Mouse (Mus musculus) cerebellum, postnatal 4 days (tissue): ENCODE data around the gene Atrip.

Experiments
- DNase-seq, 2 experiments: peaks; one replicate each; pipeline ENCODE4 v3.0.0; 2022; ENCODE audit warnings: low spot score in 2 of 2, mixed read lengths in 1 of 2

Atrip gene

DNA sequence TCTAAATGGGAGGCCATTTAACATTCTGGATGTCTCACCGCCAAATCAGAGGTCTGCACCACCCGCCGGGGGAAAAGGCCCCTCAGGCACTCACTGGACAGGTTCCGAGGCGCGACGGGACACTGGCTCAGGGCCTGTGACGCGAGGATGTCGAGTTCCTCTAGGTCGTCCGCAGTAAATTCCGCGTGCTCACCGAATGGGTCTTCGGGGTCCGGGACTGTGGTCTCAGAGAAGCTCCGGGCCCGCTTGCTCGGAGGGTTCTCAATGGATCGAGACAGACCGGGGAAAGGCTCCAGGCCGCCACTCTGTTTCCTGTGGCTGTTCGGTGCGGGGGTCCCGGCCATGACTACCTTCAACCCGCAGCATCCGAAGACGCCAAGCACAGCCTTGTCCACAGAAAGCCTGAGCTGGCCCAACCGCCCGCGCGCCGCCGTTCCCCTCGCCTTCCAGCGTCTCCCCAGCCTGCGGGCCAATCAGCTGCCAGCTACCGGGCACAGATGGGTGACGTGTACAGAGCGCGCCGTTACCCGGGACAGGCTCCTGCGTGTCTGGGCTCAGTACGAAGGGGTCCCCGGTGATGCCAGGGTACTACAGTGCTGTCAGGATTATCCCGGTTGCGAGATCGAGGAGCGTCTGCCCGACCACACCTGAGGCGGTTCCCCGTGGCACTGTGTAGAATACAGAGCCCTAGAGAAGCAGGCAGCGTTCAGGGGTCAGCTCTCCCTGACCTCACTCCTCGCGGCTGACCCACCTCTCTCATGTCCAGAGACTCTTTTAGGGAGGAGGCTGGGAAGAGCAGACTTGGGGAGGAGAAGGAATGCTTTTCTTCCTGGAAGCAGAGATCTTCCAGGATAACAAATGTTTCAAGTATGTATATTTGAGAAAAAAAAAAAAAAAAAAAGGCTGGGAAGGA is at the start of gene Atrip:
Gene Atrip, minus strand, starts transcription at position 464 of the 913 bp plus-strand sequence.
- peak; percentile 86 to 91 for DNase-seq

DNA sequence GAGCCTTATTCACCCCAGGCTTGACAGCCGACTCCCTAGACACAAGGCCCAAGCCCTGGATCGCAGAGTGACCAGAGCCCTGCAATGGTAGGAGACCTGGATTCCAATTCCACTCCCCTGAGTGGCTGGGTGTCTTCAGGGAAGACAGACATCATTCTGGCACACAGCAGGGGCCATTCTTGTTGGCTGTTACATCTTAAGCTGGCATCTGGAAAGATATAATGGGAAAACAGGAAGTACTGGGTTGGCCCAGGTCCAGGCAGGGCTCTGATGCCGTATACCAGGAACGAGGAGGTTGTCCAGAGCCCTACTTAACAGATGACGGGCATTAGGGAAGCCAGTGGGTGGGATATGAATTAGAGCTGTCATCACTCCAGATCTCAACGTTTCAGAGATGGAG is 49.3 kb upstream of the Atrip start:
- no peak for DNase-seq

DNA sequence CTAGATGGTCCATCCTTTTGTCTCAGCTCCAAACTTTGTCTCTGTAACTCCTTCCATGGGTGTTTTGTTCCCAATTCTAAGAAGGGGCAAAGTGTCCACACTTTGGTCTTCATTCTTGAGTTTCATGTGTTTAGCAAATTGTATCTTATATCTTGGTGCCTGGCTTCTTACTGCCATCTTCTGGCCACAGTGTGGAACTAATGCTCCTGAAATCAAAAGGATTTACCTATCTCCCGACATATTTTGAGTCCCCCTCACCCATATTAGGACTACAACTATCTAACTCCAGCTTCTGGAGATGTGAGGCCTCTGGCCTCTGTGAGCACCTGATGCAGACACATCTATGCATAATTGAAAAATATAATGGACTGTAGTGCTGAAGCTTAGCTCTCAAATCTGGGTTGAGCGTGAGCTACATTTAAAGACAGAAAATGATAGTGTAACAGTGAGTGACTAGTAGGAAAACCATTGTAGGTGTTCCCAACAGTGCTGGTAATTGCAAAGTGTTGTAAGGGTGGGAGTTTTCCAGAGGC is 48.7 kb upstream of the Atrip start:
- DNase-seq, result peak in 1 of 2 experiments; percentile 40

DNA sequence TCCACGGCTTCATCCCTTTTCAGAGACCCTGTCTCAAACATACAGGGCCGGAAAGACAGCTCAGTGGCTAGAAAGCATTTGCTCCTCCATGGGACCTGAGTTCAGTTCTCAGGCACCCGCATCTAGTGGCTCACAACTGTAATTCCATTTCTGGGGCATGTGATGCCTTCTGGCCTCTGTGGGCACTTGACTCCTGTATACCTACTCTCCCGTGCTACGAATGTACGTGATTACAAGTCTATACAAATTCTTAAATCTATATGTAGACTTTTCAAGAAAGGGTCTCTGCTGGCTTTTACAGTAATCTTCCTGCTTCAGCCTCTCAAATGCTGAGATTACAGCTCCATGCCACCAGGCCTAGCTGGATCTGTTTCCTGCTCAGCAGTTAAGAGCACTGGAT is 47.0 kb upstream of the Atrip start:
- DNase-seq, result no peak

DNA sequence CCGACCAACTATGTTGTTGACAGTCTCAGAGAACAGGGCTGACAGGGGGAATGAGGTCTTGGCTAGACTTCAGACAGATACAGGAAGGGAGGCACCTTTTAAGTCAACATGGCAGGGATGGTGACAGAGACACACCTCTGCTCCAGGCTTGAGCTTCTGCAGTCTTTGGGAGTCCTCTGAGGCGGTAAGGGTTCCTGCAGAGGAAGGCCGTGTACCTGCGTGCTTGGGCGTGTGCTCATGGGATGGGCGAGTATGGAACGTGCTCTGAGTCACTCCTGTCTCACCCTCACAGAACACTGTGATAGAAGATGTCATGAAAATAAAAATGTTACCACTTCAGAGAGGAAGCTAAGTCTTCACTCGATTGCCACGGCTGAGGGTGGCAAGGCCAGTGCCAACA is 45.6 kb upstream of the Atrip start:
- no peak for DNase-seq

DNA sequence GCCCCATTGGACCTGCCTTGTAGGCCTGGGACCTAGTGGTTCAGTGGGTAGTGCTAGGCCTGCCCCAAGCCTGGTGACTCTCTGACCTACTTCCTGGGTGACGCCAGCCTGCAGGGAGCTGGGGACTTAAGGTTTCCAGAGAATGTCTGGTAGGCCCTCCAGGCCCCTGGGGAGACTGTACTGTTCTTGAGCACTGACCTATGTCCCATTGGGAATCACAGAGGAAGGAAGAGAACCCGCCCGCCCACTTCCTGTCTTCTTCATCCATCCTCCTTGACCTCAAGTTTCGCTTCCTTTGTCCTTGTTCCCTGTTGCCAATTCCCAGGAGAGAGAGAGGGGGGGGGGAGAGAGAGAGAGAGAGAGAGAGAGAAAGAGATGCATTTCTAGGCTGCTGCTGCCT is 44.2 kb upstream of the Atrip start:
- DNase-seq, result peak in 1 of 2 experiments; percentile 16

DNA sequence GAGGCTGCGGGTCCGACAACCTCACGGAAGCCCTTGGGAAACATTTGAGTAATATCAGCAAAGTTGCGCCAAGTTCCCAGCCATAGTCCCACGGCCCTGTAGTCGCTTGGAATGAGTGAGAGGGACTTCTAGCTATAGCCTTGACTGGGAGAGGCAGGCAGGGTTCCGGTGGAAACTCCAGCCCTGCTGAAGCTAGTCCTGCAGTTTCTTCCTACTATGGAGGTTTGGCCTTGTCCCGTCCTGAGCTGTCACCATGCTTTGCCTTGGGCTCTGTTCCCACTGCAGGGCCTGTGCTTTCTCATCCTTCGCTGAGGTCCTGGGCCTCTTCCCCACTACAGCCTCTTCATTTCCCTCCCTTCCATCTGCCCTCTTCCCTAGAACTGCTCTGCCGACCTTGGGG is 42.3 kb upstream of the Atrip start:
- no peak for DNase-seq

DNA sequence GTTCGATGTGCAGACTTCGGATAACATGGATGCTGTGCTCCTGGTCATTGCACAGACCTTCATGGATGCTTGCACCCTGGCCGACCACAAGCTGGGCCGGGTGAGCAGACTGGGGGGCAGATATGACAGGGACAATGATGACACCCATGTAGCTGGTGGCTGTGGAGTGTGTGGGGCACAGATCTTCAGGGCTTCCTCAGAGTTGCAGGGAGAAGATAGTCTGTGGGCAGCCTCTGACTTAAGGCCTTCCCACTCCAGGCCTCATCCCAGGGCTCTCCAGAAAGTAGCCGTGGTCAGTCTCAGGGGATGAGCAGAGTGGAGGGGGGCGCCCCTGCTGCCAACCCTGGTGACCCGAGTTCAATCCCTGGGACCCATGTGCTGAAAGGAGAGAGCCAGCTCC is 40.9 kb upstream of the Atrip start:
- peak in 1 of 2 experiments; percentile 17 for DNase-seq

DNA sequence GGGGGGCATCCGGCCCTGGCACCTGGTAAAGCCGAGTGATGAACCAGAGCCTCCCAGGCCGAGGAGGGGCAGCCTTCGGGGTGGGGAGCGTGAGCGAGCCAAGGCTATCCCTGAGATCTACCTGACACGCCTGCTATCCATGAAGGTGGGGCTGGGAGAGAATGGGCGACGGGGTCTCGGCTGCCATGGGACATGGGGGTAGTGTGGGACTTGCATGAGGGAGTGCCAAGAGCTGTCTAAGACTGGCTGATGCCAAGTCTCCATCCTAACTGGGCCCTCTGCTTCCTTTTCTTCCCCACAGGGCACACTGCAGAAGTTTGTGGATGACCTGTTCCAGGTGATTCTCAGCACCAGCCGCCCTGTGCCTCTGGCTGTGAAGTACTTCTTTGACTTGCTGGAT is 40.4 kb upstream of the Atrip start:
- peak in 1 of 2 experiments; percentile 14 for DNase-seq

DNA sequence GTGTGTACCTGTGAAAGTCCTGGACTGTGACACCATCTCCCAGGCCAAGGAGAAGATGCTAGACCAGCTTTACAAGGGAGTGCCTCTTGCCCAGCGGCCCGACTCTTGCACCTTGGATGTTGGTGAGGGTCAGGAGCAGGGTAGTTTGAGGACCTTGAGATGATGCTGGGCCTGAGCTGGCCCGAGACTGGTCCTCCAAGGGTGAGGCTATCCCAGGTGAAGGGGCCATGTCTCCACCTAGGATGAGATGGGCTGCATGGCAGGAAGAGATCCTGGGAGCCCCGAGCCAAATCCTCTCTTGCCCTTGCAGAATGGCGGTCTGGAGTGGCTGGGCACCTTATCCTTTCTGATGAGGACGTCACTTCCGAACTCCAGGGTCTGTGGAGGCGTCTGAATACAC is 39.4 kb upstream of the Atrip start:
- peak in 1 of 2 experiments; percentile 18 for DNase-seq

DNA sequence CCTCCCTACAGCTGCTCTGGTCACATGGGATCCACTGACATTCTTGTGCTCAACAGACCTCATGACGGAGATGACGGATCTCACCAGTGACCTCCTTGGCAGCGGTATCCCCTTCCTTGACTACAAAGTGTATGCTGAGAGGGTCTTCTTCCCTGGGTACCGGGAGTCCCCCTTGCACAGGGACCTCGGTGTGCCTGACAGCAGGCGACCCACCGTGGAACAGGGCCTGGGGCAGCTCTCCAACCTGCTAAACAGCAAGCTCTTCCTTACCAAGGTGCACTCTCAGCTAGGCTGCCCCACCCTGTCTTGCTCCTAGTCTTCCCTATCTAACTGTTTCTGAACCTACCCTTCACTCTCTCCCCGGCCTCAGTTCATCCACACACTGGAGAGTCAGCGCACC is 37.7 kb upstream of the Atrip start:
- DNase-seq, result no peak

DNA sequence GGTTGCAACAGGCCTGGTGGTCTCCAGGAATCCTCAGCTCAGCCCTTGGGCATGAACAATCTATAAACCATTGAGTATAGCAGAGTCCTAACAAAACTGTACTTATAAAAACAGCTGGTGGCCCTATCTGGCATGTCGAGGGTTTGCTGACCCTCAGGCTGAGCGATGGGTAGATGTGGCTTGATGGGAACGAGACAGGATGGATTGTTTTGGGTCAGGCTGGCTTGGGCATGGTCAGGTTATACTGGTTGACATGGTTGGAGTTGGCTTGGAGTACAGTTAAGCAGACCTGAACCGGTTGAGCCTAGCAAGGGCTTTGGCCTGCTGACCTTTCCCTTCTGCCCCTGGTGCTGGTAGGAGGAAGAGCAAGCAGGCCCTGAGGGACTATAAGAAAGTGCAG is 37.2 kb upstream of the Atrip start:
- DNase-seq, result no peak

DNA sequence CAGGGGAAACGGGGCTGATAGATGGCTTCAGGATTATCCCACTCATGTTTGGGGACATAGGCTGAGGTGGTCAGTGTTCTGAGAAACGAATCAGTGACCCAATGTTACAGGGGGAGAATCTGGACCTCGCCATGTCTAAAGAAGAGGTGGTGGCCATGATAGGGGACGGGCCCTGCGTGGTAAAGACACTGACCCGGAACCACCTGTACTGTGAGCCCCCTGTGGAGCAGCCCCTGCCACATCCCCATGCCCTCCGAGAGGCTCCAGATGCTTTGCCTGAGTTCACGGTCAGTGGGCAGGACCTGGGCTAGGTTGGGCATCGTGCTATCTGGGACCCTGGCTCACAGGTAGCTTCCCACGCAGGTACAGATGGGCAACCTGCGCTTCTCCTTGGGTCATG is 36.3 kb upstream of the Atrip start:
- DNase-seq, result no peak

DNA sequence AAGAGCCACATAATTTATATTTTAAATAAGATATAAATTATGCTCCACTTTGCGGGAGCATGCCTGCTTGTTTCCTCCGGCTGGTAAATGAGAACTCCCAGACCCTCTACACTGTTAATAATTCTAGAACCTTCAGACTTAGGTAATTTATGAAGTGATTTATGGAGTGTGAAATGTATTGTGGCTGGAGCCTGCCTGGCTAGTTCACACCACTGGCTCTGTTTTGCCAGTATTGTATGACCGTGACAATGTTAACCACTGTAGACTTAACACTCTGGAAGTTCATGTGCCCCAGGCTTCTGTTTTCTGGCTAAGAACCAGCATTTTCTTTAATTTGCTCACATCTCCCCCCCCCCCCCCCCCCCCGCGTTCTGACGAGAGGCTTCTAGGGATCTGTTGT is 33.4 kb upstream of the Atrip start:
- no peak for DNase-seq

DNA sequence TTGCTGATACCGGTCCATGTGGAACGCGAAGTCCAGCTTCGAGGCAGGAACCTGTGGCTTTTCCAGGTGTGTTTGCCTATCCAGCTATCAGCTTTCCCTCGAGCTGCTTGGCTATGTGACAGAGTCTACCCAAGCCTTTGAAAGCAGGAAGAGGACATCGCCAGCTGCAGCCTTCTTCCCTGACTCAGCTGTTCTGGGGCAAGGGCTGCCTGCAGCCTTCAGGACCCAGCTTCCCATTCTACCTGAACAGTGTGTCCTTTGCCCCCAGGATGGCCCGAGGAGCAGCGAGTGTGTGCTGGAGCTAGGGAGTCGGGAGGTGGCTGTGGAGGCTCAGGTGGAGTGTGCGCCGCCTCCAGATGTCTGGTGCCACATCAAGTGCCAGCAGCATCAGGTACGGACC is 31.7 kb upstream of the Atrip start:
- no peak for DNase-seq

DNA sequence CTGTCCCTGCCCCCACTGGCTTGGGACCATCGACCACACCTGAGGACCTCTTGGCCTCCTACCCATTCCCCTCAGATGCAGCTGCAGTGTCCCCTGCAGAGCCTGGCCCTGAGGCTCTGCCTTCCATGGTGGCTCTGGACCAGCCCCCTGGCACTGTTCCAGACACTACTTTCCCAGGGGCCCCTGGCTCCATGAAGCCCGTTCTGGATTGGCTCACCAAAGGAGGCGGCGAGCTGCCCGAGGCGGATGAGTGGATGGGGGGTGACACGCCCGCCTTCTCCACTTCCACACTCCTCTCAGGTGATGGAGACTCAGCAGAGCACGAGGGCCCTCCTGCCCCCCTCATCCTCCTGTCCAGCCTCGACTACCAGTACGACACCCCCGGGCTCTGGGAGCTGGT is 31.1 kb upstream of the Atrip start:
- DNase-seq, result peak in 1 of 2 experiments; percentile 34

DNA sequence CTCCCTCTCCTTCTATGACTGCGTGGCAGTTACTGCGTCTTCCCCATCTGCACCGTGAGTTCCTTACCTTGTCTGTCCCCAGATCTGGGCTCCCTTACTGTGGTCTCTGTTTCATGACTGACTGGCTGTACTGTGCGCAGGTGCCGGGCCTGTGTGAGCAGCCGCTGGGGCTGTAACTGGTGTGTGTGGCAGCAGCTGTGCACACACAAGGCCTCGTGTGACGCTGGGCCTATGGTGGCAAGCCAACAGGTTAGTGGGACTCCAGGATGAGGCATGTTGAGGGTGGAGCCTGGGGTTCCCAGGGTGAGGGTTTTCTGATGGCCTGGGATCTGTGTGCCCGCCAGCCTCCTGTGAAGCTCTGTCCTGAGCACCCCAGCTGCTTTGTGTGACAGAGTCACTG is 30.2 kb upstream of the Atrip start:
- DNase-seq, result no peak

DNA sequence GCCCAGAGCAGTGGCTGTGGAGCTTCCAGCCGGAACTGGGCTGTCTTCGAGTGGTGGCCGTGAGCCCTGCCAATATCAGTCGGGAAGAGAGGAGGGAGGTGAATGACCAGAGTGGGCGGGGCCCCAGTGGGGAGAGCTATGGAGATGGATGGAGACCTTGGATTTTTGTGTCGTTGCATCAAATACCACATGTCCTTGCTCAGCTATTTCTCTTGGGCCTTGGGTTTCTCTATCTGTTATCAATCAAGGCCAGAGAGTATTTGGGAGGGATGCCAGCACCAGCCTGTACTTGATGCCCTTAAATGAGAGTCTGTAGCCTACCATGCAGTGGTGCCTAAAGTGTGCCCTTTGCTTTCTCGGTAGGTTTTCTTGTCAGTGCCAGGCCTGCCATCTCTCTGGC is 29.3 kb upstream of the Atrip start:
- no peak for DNase-seq

DNA sequence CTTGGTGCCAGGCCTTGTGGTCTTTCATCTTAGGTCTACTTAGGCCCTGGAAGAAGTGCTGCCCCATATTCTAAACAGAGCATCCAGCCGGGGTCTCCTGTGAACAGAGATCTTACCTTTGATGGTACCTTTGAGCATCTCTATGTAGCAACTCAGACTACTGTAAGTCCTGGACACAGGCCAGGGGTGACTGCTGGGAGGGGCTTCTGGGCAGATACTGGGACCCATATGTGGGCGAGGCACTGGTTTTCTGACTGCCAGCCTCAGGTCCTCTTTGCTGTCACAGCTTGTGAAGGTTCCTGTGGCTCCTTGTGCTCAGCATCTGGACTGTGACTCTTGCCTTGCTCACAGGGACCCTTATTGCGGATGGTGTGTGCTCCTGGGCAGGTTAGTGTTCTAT is 28.6 kb upstream of the Atrip start:
- no peak for DNase-seq

DNA sequence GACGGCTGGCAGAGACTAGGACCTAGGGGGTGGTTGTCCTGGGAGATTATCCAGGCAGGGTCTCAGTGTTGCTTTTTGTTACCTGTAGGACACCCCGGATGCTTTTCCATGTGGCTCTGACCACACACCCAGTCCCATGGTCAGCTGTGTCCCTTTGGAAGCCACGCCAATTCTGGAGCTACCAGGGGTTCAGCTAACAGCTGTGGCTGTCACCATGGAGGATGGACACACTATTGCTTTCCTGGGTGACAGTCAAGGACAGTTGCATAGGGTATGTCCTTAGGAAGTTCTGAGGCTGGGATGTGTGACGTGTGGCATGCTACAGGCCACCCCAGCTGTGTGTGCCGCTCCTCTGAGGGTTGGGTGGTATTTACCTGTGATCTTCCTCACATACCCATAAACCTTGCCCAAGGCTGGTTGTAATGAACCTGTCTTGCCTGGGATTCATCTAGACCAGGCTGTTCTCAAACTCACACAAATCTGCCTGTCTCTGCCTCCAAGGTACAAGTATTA is 28.1 kb upstream of the Atrip start:
- DNase-seq, result no peak

DNA sequence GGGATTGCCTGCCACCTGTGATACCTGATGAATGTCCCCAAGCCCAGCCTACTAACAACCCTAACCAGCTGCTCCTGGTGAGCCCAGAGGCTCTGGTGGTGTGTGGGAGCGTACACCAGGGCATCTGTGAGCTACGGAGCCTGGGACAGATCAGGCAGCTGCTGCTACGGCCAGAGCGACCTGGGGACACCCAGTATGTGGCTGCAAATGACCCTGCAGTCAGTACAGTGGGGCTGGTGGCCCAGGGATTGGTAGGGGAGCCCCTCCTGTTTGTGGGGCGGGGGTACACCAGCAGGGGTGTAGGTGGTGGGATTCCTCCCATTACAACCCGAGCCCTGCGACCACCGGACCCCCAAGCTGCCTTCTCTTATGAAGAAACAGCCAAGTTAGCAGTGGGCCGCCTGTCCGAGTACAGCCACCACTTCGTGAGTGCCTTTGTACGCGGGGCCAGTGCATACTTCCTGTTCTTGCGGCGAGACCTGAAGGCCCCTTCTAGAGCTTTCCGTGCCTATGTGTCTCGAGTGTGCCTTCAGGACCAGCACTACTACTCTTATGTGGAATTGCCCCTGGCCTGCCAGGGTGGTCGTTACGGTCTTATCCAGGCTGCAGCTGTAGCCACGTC is 26.5 kb upstream of the Atrip start:
- no peak for DNase-seq

DNA sequence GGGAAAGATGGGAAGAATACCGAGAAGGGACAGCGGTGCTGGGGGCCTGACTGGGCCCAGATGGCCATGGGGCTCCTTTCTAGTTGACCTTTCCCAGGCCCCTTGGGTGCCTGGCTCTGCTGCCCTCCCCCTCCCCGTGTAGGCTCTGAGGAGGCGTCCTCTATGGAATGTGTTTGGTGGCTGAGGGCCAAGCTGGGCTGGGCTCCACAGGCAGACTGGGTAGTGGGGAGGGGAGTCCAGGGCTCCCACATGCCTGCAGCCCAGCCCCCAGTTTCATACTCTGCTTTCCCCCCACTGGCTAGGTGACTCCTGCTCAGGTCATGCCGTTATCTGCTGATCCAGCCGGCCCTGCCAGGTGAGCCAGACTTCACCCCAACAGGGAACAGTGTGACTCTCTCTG is 25.0 kb upstream of the Atrip start:
- DNase-seq, result peak in 1 of 2 experiments; percentile 20

DNA sequence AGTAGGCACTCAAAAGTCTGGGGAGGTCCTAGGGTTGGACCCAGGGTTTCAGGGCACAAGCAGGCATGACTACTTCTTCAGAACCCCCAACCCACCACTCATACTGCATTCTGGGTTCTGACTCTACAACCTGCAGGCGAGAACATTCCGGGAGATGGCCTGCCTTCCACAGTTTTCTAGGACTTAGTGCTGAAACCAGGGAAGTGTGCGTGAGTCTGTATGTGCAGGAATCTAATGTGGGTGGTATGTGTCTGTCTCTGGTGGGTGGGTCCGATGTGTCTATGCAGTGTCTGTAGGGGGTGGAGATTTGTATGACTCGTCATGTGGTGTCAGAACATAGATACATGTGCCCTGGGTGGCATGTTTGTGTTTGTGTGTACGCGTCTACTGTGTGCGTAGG is 24.4 kb upstream of the Atrip start:
- no peak for DNase-seq
